Mouse (Mus musculus) midbrain, embryonic 11.5 days (tissue): ENCODE results near the gene Pkdrej. TPM values are rescaled to one million over a fixed set of nuclear protein-coding genes. Genes with fewer than 3 reads are reported as not detected.

Source experiments
- ATAC-seq: fragments of 200-750 bp; cut with Nextera tagmentation; 2 replicates; pipeline ENCODE4 v1.8.0; 2017; ENCODE audit warnings: moderate TSS enrichment, moderate library complexity; ENCODE audit not compliant: low FRiP score
- DNase-seq: peaks from one replicate; pipeline ENCODE4 v3.0.0; 2015; ENCODE audit warnings: low spot score; ENCODE audit errors: missing footprints
- H3K27ac ChIP-seq: fragments of 300-500 bp; sonication (generic); 2 replicates; pipeline ENCODE4 v1.5.1; 2014; ENCODE audit warnings: low read depth, low read length
- H3K27me3 ChIP-seq: fragments of 300-500 bp; sonication (generic); 2 replicates; pipeline ENCODE4 v1.6.1; 2014; ENCODE audit warnings: mild to moderate bottlenecking, low read length, moderate library complexity, mixed read lengths; ENCODE audit not compliant: control insufficient read depth, insufficient read depth
- H3K36me3 ChIP-seq: fragments of 300-500 bp; sonication (generic); 2 replicates; pipeline ENCODE4 v1.6.1; 2014; ENCODE audit warnings: mild to moderate bottlenecking, low read length, moderate library complexity, mixed read lengths; ENCODE audit not compliant: control insufficient read depth, insufficient read depth
- H3K4me1 ChIP-seq: fragments of 300-500 bp; sonication (generic); 2 replicates; pipeline ENCODE4 v1.6.1; 2014; ENCODE audit warnings: low read length; ENCODE audit not compliant: control insufficient read depth, insufficient read depth
- H3K4me2 ChIP-seq: fragments of 300-500 bp; sonication (generic); 2 replicates; pipeline ENCODE4 v1.6.1; 2014; ENCODE audit warnings: mild to moderate bottlenecking, moderate library complexity
- H3K4me3 ChIP-seq: fragments of 300-500 bp; sonication (generic); 2 replicates; pipeline ENCODE4 v1.5.1; 2014; ENCODE audit warnings: low read depth, low read length
- H3K9ac ChIP-seq: fragments of 300-500 bp; sonication (generic); 2 replicates; pipeline ENCODE4 v1.6.1; 2014; ENCODE audit warnings: low read length
- H3K9me3 ChIP-seq: fragments of 300-500 bp; sonication (generic); 2 replicates; pipeline ENCODE4 v1.6.1; 2016; ENCODE audit warnings: low read length; ENCODE audit not compliant: control insufficient read depth
- WGBS: fragments of 180-500 bp; shearing (Covaris S2); extraction: QIAGEN DNeasy Blood & Tissue Kit; methylation state at CpG from one replicate; pipeline ENCODE4 v1.1.7; 2014; 5-methylcytosine and 5-hydroxymethylcytosine counted together
- polyA plus RNA-seq: library from polyadenylated mRNA; unstranded; fragments of >200 nt; fragmentation: Nextera tagmentation; extraction: Ambion mirVana; gene quantifications from 2 replicates; pipeline ENCODE4 v1.2.1, GENCODE M21; 2014

The Pkdrej gene
- polyA plus RNA-seq, 1 experiment from 2014 or later, result 0.15 TPM

DNA sequence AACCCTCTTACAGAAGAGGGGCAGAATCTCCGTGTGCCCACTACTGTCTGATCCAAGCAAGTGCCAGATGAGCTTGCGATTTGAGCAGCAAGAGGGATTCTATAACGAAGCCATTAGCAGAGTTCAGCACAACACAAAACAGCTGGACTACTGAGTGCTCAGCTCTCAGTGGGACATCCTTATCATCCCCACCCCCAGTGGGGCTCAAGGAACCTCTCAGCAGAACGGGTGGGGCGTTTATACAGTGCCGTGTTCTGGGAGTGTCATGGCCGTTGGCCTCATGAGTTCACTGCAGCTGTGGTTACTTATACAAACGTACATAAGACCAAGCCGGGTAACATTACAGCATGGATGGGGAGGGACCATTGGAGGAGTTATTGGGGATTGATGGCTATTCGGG is 8.1 kb downstream of the Pkdrej start:
- Histone ChIP-seq H3K4me1 (peaks cover 4% of the 10 kb centered on the region; the same call in 1 of the 2 replicates), H3K27ac (no peak overlapping the region), H3K9ac (no peak overlapping the region), H3K4me3 (no peak overlapping the region), H3K27me3 (no peaks in the 10 kb centered on the region), H3K9me3 (no peaks in the 10 kb centered on the region), H3K36me3 (no peaks in the 10 kb centered on the region), H3K4me2 (no peak overlapping the region)
- ATAC-seq (no peak), DNase-seq (no peak)
- WGBS, result 74% methylated on average over 10 of the region's 10 CpGs

- Histone ChIP-seq H3K4me2 (peak within 1 kb of the TSS; percentile 91), H3K4me3 (peak within 1 kb of the TSS; percentile 75), H3K9ac (peak within 1 kb of the TSS; percentile 74), H3K36me3 (no peaks in the 10 kb centered on the region), H3K27me3 (no peaks in the 10 kb centered on the region), H3K27ac (peak within 1 kb of the TSS; percentile 63; the same call in 1 of the 2 replicates), H3K9me3 (no peaks in the 10 kb centered on the region), H3K4me1 (peaks cover 4% of the 10 kb centered on the region; the same call in 1 of the 2 replicates)
- ATAC-seq (peak; percentile 96), DNase-seq (peak; percentile 100)
- 4% methylated on average over 36 of the region's 36 CpGs for WGBS
Measured at GRCm38 (mm10) chr15:85811535-85812277, 9.8 kb downstream of the Pkdrej start, which contains the start of gene Cdpf1. Gene Cdpf1, minus strand, starts transcription at chr15:85811697.

- H3K4me3 ChIP-seq, result peak overlapping the region; percentile 75
- peak overlapping the region; percentile 91 for H3K4me2 ChIP-seq
- DNase-seq (peak; percentile 94), ATAC-seq (peak; percentile 93)
- H3K27ac ChIP-seq, result peak overlapping the region; percentile 63; the same call in 1 of the 2 replicates
- no peaks in the 10 kb centered on the region for H3K36me3 ChIP-seq
- no peaks in the 10 kb centered on the region for H3K9me3 ChIP-seq
- WGBS, result 7% methylated on average over 36 of the region's 36 CpGs
- H3K9ac ChIP-seq, result peak overlapping the region; percentile 74
- no peaks in the 10 kb centered on the region for H3K27me3 ChIP-seq
- peaks cover 4% of the 10 kb centered on the region; the same call in 1 of the 2 replicates for H3K4me1 ChIP-seq
Measured at GRCm38 (mm10) chr15:85810806-85811521, 10.6 kb downstream of the Pkdrej start.

- H3K9me3 ChIP-seq, result no peaks in the 10 kb centered on the region
- no peaks in the 10 kb centered on the region for H3K27me3 ChIP-seq
- WGBS, result 84% methylated on average over 5 of the region's 5 CpGs
- no peaks in the 10 kb centered on the region for H3K36me3 ChIP-seq
- DNase-seq, result no peak
- no peak overlapping the region for H3K27ac ChIP-seq
- peak overlapping the region; percentile 75; the same call in 1 of the 2 replicates for H3K4me3 ChIP-seq
- peaks cover 4% of the 10 kb centered on the region; the same call in 1 of the 2 replicates for H3K4me1 ChIP-seq
- peak overlapping the region; percentile 91 for H3K4me2 ChIP-seq
- no peak for ATAC-seq
- peak overlapping the region; percentile 74 for H3K9ac ChIP-seq
Measured at GRCm38 (mm10) chr15:85810462-85810805, 11.1 kb downstream of the Pkdrej start.

- ATAC-seq, result no peak
- H3K36me3 ChIP-seq, result no peaks in the 10 kb centered on the region
Measured at GRCm38 (mm10) chr15:85809091-85809490, 12.4 kb downstream of the Pkdrej start.

DNA sequence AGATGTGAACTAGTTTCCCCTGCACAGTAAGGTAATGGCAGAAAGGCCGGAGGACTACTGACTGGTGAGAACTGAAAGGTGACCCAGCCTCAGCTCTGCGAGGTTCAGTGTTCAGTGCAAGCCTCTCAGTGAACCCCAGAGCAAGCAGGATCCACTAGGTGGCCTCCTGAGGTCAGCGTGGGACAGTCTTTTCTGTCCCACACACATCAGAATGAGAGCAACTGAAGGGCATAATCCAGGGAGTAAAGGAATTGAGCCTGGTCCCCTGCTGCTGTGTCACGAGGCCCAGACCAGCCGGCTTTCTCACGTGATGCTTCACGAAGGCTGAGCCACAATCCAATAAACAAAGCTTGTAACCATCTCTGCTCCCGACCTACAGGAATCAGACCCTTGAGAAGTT is 13.1 kb downstream of the Pkdrej start:
- H3K4me2 ChIP-seq, result no peak overlapping the region
- 41% methylated on average over 8 of the region's 8 CpGs for WGBS
- no peak overlapping the region for H3K4me3 ChIP-seq
- ATAC-seq (no peak), DNase-seq (no peak)
- no peaks in the 10 kb centered on the region for H3K9me3 ChIP-seq
- no peaks in the 10 kb centered on the region for H3K36me3 ChIP-seq
- no peak overlapping the region for H3K27ac ChIP-seq
- H3K9ac ChIP-seq, result peak overlapping the region; percentile 14; the same call in 1 of the 2 replicates
- H3K4me1 ChIP-seq, result peaks cover 4% of the 10 kb centered on the region; the same call in 1 of the 2 replicates
- no peaks in the 10 kb centered on the region for H3K27me3 ChIP-seq

More at GRCm38 (mm10) chr15:85809091-85809490, 12.4 kb downstream of the Pkdrej start:
- Histone ChIP-seq H3K27ac (no peak overlapping the region), H3K27me3 (no peaks in the 10 kb centered on the region), H3K9ac (no peak overlapping the region), H3K4me3 (no peak overlapping the region), H3K4me2 (no peak overlapping the region), H3K4me1 (peaks cover 4% of the 10 kb centered on the region; the same call in 1 of the 2 replicates), H3K9me3 (no peaks in the 10 kb centered on the region)
- DNase-seq, result no peak
- 91% methylated on average over 12 of the region's 12 CpGs for WGBS

DNA sequence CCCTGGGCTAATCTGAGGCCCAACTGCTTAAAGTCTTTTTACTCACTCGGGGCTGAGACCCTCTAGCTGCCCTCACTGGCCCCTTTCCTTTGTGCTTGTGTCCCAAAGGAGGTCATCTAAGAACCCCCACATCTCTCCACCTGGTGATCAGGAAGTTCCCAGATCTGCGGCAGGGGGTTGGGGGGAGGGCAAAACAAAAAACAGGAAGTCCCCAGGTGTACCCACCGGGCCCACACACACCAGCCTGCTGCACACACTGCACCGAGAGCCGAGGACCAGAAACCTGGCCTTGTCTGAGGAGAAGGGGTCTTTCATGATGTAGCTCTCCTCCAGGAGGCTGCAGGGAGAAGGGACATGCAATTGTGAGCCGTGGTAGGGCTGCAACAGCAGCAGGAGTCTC is 13.5 kb downstream of the Pkdrej start:
- H3K27ac ChIP-seq, result no peak overlapping the region
- H3K27me3 ChIP-seq, result no peaks in the 10 kb centered on the region
- H3K36me3 ChIP-seq, result no peaks in the 10 kb centered on the region
- no peak for DNase-seq
- no peak overlapping the region for H3K9ac ChIP-seq
- 74% methylated on average over 6 of the region's 6 CpGs for WGBS
- H3K4me2 ChIP-seq, result no peak overlapping the region
- peaks cover 4% of the 10 kb centered on the region; the same call in 1 of the 2 replicates for H3K4me1 ChIP-seq
- no peak for ATAC-seq
- H3K9me3 ChIP-seq, result no peaks in the 10 kb centered on the region
- no peak overlapping the region for H3K4me3 ChIP-seq

DNA sequence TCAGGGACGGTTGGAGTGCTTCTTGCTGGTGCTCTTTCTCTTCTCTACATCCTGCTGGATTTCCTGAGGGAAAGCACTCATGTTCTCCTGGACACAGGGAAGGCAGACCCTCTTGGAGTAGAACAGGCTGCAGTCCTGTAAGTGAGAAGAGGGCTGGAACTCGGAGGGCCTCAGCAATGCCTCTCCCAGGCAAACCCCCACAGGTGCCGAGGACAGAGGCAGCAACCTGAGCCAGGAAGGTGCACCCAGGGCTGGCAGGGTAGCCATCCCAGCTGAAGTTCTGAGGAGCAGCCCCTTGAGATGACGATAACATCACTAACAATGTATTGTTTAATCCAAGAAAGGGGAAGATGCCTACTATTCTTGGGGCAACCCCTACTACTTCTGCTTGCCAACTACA is 14.1 kb downstream of the Pkdrej start:
- no peaks in the 10 kb centered on the region for H3K9me3 ChIP-seq
- DNase-seq (no peak), ATAC-seq (no peak)
- H3K27me3 ChIP-seq, result no peaks in the 10 kb centered on the region
- no peak overlapping the region for H3K4me3 ChIP-seq
- H3K9ac ChIP-seq, result no peak overlapping the region
- WGBS, result 84% methylated on average over 4 of the region's 4 CpGs
- no peak overlapping the region for H3K27ac ChIP-seq
- H3K4me1 ChIP-seq, result peaks cover 4% of the 10 kb centered on the region; the same call in 1 of the 2 replicates
- no peaks in the 10 kb centered on the region for H3K36me3 ChIP-seq
- H3K4me2 ChIP-seq, result no peak overlapping the region

DNA sequence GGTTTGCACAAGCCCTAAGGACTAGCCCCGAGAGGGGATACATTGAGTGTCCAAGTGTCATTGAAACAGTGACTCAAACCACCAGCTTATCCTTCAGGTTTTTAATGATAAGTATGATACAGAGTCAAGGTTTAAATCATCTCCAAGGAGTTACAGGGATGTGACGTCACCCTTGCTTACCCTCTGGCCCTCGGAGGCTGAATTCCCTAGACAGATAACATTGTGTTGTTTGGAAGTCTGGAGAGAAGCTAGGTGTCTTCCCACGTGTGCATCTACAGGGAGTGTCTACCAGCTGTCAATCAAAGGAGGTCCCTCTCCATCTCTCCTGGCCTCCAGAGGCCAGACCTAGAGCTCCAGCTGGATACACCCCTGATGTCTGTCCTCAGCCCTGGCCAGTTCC is 14.6 kb downstream of the Pkdrej start:
- ATAC-seq (no peak), DNase-seq (no peak)
- Histone ChIP-seq H3K27ac (no peak overlapping the region), H3K4me2 (no peak overlapping the region), H3K9ac (no peak overlapping the region), H3K9me3 (no peaks in the 10 kb centered on the region), H3K36me3 (no peaks in the 10 kb centered on the region), H3K4me1 (peaks cover 4% of the 10 kb centered on the region; the same call in 1 of the 2 replicates), H3K27me3 (no peaks in the 10 kb centered on the region), H3K4me3 (no peak overlapping the region)
- WGBS, result 85% methylated on average over 4 of the region's 4 CpGs
